Mouse (Mus musculus) adrenal gland, postnatal 0 days (tissue): ENCODE data around the gene Gripap1. TPM values are rescaled to one million over a fixed set of nuclear protein-coding genes. Genes with fewer than 3 reads are reported as not detected.

Source experiments
- microRNA-seq: library from miRNA; unstranded; fragments of <30 nt; microRNA quantifications from one replicate; pipeline ENCODE4, GENCODE M21; 2016; ENCODE audit warnings: borderline replicate concordance; ENCODE audit not compliant: insufficient number of aligned reads
- polyA plus RNA-seq: library from polyadenylated mRNA; unstranded; fragments of >200 nt; fragmentation: Nextera tagmentation; extraction: Ambion mirVana; gene quantifications from 2 replicates; pipeline ENCODE4 v1.2.1, GENCODE M21; 2015

Gene Gripap1
- polyA plus RNA-seq = 26.0 and 30.5 TPM in 2 replicates

DNA sequence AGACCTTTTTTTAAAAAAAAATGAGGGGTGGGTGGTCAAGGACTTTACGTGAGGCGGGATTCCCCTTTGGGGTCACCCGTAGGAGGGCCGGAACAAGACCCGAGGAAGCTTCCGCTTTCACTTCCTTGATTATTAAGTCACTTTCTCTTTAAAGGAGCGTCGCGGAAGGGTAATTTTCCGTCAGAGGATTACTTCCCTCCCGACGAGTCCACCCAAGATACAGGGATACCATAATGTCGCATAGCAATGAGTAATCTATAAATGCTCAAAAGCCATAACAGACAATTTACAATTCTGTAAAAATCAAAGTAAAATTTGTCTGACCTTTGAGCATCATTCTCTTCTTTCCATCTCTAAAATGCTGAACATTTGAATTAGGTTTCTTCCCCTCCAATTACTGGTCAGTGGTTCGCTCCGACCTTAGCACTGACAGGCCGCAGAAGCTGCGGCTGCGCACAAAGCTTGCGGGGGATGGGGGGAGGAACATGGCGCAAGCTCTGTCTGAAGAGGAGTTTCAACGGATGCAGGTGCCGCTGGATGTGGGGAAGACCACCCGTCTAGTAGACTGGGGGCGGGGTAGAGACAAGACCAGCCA lies at the start of gene Gripap1:
Gripap1 (plus strand) TSS at position 224 of the 595 bp plus-strand sequence.

DNA sequence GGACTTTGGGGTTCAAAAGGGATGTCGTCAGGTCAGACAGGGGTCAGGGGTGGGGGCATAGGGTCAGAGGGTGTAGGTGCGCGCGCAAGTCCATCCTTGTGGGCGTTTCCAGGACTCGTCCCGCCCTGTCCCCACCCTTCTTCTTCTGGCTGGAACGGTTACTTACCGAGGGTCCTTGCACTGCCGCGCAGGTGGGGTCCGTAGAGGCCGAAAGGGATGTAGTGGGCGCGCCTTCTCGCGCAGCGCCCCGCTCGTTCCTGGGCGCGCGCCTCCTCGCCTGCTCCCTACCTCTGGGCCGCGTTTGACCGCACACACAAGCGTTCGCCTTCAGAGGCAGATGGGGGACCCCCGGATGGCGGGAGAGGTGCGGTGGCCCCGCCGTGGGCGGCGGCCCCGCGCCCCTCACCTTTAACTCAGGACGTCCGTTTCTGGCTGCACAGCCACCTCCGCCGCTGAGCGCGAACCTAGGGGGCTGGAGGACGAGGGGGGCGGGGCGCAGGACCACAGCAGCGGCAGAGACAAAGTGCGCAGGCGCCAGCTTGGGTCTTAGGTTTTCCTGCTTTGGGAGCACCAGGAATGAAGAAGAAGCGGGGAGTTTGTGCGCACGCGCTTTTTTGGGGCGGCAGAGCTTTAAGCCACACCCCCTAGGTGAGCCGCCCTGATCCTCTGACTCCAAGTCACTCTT lies 39.0 kb upstream of the Gripap1 start, which contains the start of gene Ccdc120:
Ccdc120 (minus strand) TSS at position 474 of the 685 bp plus-strand sequence.

DNA sequence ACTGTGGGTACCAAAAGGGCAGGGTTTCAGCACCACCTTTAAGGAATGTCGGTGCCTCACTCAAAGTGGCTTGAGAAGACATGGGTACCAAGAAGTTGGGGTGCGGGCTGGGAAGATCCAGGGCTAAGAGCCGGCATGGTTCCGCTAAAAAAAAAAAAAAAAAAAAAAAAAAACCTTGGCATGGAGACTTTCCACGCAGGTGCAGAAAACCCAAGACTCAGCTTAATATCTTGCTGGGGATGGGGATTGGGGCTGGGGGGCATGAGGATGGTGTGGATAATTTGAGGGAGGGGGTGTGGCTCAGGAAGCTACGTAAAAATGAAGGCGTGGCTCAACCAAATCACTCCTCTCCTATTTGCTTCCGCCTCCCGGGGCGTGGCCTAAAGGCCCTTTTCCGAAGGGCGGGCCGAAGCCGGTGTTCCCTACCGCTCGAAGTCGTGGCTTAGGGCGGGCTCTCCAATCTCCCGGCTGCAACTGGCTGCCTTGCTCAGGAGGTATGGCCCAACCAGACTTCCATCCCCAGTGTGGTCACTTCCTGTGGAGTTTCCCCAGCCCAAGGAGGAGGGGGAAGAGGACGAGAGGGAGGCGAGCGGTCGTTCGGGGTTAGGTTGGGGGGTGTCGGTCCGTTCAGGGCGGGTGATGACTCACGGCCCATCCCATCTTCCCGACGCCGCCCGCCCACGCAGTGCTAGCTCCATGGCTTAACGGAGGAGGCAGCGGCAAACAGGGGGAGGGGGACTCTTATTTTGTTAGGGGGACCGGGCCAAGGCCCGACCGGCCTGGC lies 27.2 kb upstream of the Gripap1 start, which contains the start of gene Tfe3:
Tfe3 (plus strand) TSS at position 424 of the 784 bp plus-strand sequence.

GRCm38 (mm10) chrX:7821865-7822779 lies 32.6 kb downstream of the Gripap1 start, which contains the start of gene Kcnd1:
Gene Kcnd1 (plus strand): TSS chrX:7822289.

GRCm38 (mm10) chrX:7841163-7842162 lies 51.9 kb downstream of the Gripap1 start, which contains the start of gene Otud5:
Gene Otud5 (plus strand): TSS chrX:7841364.

Small RNA genes within 50 kb of the gene (microRNA-seq; reads per million reads assigned to microRNA genes)
- 45.2 reads per million, percentile 33 among the genes with 10 or more reads in this experiment for gene Mir1198

Other genes starting within 250 kb of the Gripap1 start
- gene Foxp3, start 216.1 kb upstream of the Gripap1 start, polyA plus RNA-seq = 0.11 and 0.17 TPM in 2 replicates
- gene Ppp1r3f, start 215.5 kb upstream of the Gripap1 start, polyA plus RNA-seq = 2.0 and 2.6 TPM in 2 replicates
- gene Ccdc22, start 184.2 kb upstream of the Gripap1 start, polyA plus RNA-seq = 18.1 and 20.4 TPM in 2 replicates
- 0.03 TPM in 1 of 2 replicates, not detected in the other for gene Cacna1f, start 182.7 kb upstream of the Gripap1 start, polyA plus RNA-seq
- 29.4 and 43.0 TPM in 2 replicates for gene Syp, start 151.3 kb upstream of the Gripap1 start, polyA plus RNA-seq
- gene Prickle3, start 132.5 kb upstream of the Gripap1 start, polyA plus RNA-seq = 6.0 and 7.0 TPM in 2 replicates
- 104 and 112 TPM in 2 replicates for gene Plp2, start 118.4 kb upstream of the Gripap1 start, polyA plus RNA-seq
- gene Magix, start 108.5 kb upstream of the Gripap1 start, polyA plus RNA-seq = 0.30 and 0.63 TPM in 2 replicates
- 21.6 and 34.4 TPM in 2 replicates for gene Gpkow, start 92.6 kb upstream of the Gripap1 start, polyA plus RNA-seq
- gene Wdr45, start 75.4 kb upstream of the Gripap1 start, polyA plus RNA-seq = 63.2 and 88.4 TPM in 2 replicates
- 0.29 and 0.43 TPM in 2 replicates for gene Gm45208, start 67.5 kb upstream of the Gripap1 start, polyA plus RNA-seq
- gene Praf2, start 61.3 kb upstream of the Gripap1 start, polyA plus RNA-seq = 25.9 and 43.7 TPM in 2 replicates
- 6.9 and 7.3 TPM in 2 replicates for gene Ccdc120, start 38.9 kb upstream of the Gripap1 start, polyA plus RNA-seq
- 20.3 and 26.3 TPM in 2 replicates for gene Tfe3, start 27.2 kb upstream of the Gripap1 start, polyA plus RNA-seq
- 1.8 and 2.8 TPM in 2 replicates for gene Kcnd1, start 32.5 kb downstream of the Gripap1 start, polyA plus RNA-seq
- gene Otud5, start 51.6 kb downstream of the Gripap1 start, polyA plus RNA-seq = 37.5 and 39.6 TPM in 2 replicates
- gene Pim2, start 88.5 kb downstream of the Gripap1 start, polyA plus RNA-seq = 5.9 and 7.2 TPM in 2 replicates
- 20.8 and 30.2 TPM in 2 replicates for gene Slc35a2, start 94.3 kb downstream of the Gripap1 start, polyA plus RNA-seq
- gene Pqbp1, start 109.5 kb downstream of the Gripap1 start, polyA plus RNA-seq = 117 and 159 TPM in 2 replicates
- gene Timm17b, start 109.6 kb downstream of the Gripap1 start, polyA plus RNA-seq = 156 and 183 TPM in 2 replicates
- gene Gm10491, start 118.1 kb downstream of the Gripap1 start, polyA plus RNA-seq = not detected in 2 replicates
- not detected in 2 replicates for gene Gm10490, start 119.8 kb downstream of the Gripap1 start, polyA plus RNA-seq
- gene Pcsk1n, start 130.1 kb downstream of the Gripap1 start, polyA plus RNA-seq = 100 and 170 TPM in 2 replicates
- gene Eras, start 138.8 kb downstream of the Gripap1 start, polyA plus RNA-seq = not detected in 2 replicates
- 10.8 and 15.4 TPM in 2 replicates for gene Hdac6, start 158.1 kb downstream of the Gripap1 start, polyA plus RNA-seq
- gene Gata1, start 188.3 kb downstream of the Gripap1 start, polyA plus RNA-seq = 2.4 and 5.5 TPM in 2 replicates
- 0.21 TPM in 1 of 2 replicates, not detected in the other for gene Glod5, start 228.7 kb downstream of the Gripap1 start, polyA plus RNA-seq